Mouse (Mus musculus) liver, adult 2 months (tissue): ENCODE data around the gene Hdac7. TPM values are rescaled to one million over a fixed set of nuclear protein-coding genes. Genes with fewer than 3 reads are reported as not detected.

Experiments used
- DNase-seq: peaks from one replicate; pipeline ENCODE4 v3.0.0-alpha.2; 2011; ENCODE audit warnings: low read depth, low spot score; ENCODE audit errors: extremely low read depth
- H3K27ac ChIP-seq: fragments of 200-500 bp; replicated peaks from 2 replicates; pipeline ENCODE4 v1.5.1; 2012; ENCODE audit warnings: low read depth, mild to moderate bottlenecking, control low read depth, inconsistent platforms, low read length; ENCODE audit not compliant: insufficient read depth
- H3K27me3 ChIP-seq: fragments of 200-500 bp; 2 replicates; pipeline ENCODE4 v1.6.1; 2012; ENCODE audit warnings: mild to moderate bottlenecking, moderate library complexity, low read length, inconsistent platforms; ENCODE audit not compliant: control insufficient read depth, insufficient read depth
- H3K36me3 ChIP-seq: fragments of 200-500 bp; 2 replicates; pipeline ENCODE4 v1.6.1; 2012; ENCODE audit warnings: low read length, inconsistent platforms; ENCODE audit not compliant: control insufficient read depth, insufficient read depth
- H3K4me1 ChIP-seq: fragments of 200-500 bp; 2 replicates; pipeline ENCODE4 v1.6.1; 2011; ENCODE audit warnings: low read length; ENCODE audit not compliant: control insufficient read depth, insufficient read depth
- H3K4me3 ChIP-seq: fragments of 200-500 bp; 2 replicates; pipeline ENCODE4 v1.5.1; 2011; ENCODE audit warnings: low read depth, mild to moderate bottlenecking, control low read depth, low read length, moderate library complexity; ENCODE audit not compliant: insufficient read depth
- H3K79me2 ChIP-seq: fragments of 200-500 bp; 2 replicates; pipeline ENCODE4 v1.6.1; 2012; ENCODE audit warnings: inconsistent platforms, mild to moderate bottlenecking, low read length, moderate library complexity; ENCODE audit not compliant: control insufficient read depth, insufficient read depth
- H3K9ac ChIP-seq: fragments of 200-500 bp; 2 replicates; pipeline ENCODE4 v1.6.1; 2012; ENCODE audit warnings: low read depth, mild to moderate bottlenecking, control low read depth, inconsistent platforms, low read length
- CTCF ChIP-seq: fragments of 200-500 bp; IDR thresholded peaks from 2 replicates; pipeline ENCODE4 v1.5.1; 2011; ENCODE audit warnings: low read depth, low read length, control low read depth
- POLR2A ChIP-seq: fragments of 200-500 bp; IDR thresholded peaks from 2 replicates; pipeline ENCODE4 v1.6.1; 2011; ENCODE audit warnings: low read length, control low read depth; ENCODE audit not compliant: insufficient read depth; ENCODE audit errors: extremely low read depth
- WGBS: fragments of 180-500 bp; shearing (Covaris S2); methylation state at CpG from one replicate; pipeline ENCODE4 v1.1.7; 2018; 5-methylcytosine and 5-hydroxymethylcytosine counted together
- polyA plus RNA-seq: library from polyadenylated mRNA; depleted of rRNA; stranded (reverse); fragments of >200 nt; gene quantifications from 2 replicates; pipeline ENCODE4 v1.2.3, GENCODE M21; 2012
- total RNA-seq: library from RNA; depleted of rRNA; stranded (reverse); fragments of >200 nt; gene quantifications from 2 replicates; pipeline ENCODE4 v1.2.3, GENCODE M21; 2014

Hdac7 gene
- total and polyA plus RNA-seq, 2 experiments = 2.5 to 9.5 TPM

GRCm38 (mm10) chr15:97748964-97749363 lies 95.3 kb downstream of the Hdac7 start:
- Histone ChIP-seq H3K27ac (no peak overlapping the region), H3K4me1 (no peaks in the 10 kb centered on the region)

GRCm38 (mm10) chr15:97748309-97748708 lies 96.0 kb downstream of the Hdac7 start:
- Histone ChIP-seq H3K79me2 (no peaks in the 10 kb centered on the region), H3K4me1 (no peaks in the 10 kb centered on the region), H3K9ac (no peak overlapping the region), H3K27ac (no peak overlapping the region), H3K27me3 (no peaks in the 10 kb centered on the region), H3K4me3 (no peak overlapping the region), H3K36me3 (no peaks in the 10 kb centered on the region)
- DNase-seq = no peak
- 79% methylated on average over 10 of the region's 10 CpGs for WGBS
- TF ChIP-seq CTCF = no peak
- TF ChIP-seq POLR2A = no peak

More at GRCm38 (mm10) chr15:97748964-97749363, 95.3 kb downstream of the Hdac7 start:
- Histone ChIP-seq H3K4me3 (no peak overlapping the region), H3K9ac (no peak overlapping the region), H3K27me3 (no peaks in the 10 kb centered on the region), H3K79me2 (no peaks in the 10 kb centered on the region), H3K36me3 (no peaks in the 10 kb centered on the region)
- TF ChIP-seq POLR2A (no peak), CTCF (no peak)
- no peak for DNase-seq
- 93% methylated on average over 4 of the region's 4 CpGs for whole genome bisulfite sequencing

- Histone ChIP-seq H3K27me3 (no peaks in the 10 kb centered on the region), H3K36me3 (no peaks in the 10 kb centered on the region), H3K79me2 (no peaks in the 10 kb centered on the region), H3K27ac (no peak overlapping the region), H3K9ac (no peak overlapping the region), H3K4me1 (no peaks in the 10 kb centered on the region), H3K4me3 (no peak overlapping the region)
- no peak for DNase-seq
- 85% methylated on average over 4 of the region's 4 CpGs for WGBS
- TF ChIP-seq CTCF = no peak
- TF ChIP-seq POLR2A = no peak
These were observed 96.8 kb downstream of the Hdac7 start for GRCm38 (mm10) chr15:97747486-97747885.

DNA sequence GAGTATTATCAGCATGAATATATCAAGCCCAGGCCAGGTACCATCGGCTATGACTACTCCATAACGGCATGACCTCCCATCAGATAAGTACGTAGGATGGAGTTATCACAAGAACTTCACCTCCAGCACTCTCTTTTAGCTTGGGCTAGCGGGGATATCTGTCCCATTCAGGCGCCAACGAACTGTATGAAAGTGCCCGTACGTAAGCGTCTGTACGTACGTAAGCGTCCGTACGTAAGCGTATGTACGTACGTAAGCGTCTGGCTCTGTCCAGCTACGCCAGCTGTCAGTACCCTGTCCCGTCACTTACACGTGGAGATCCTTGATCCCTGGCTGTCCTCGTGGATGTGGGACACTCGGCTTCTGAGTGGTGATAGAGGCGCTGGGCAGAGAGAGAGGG lies 97.6 kb downstream of the Hdac7 start:
- H3K36me3 ChIP-seq = no peaks in the 10 kb centered on the region
- WGBS = 94% methylated on average over 24 of the region's 24 CpGs
- no peaks in the 10 kb centered on the region for H3K79me2 ChIP-seq
- H3K4me3 ChIP-seq = no peak overlapping the region
- H3K27ac ChIP-seq = no peak overlapping the region
- TF ChIP-seq POLR2A (no peak), CTCF (no peak)
- H3K27me3 ChIP-seq = no peaks in the 10 kb centered on the region
- no peak overlapping the region for H3K9ac ChIP-seq
- DNase-seq = no peak
- no peaks in the 10 kb centered on the region for H3K4me1 ChIP-seq

DNA sequence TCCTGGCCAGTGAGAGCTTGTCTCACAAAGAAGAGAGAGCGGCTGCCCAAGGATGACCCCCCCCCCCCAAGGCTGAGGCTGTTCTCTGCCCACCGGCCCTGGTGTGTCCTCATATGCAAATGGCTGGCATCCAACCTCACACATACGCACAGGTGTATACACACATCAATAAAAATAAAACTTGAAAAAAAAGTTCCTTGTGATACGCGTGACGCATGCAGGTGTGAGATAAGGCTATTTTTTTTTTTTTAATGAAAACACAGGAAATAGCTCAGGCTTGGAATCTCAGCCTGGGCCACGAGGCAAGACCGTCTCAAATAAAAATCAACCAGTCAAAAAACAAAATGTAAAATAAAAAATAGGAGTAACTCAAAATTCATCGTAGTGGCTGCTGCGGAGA lies 98.0 kb downstream of the Hdac7 start:
- no peak for DNase-seq
- Histone ChIP-seq H3K36me3 (no peaks in the 10 kb centered on the region), H3K79me2 (no peaks in the 10 kb centered on the region), H3K27ac (no peak overlapping the region), H3K27me3 (no peaks in the 10 kb centered on the region), H3K9ac (no peak overlapping the region), H3K4me3 (no peak overlapping the region), H3K4me1 (no peaks in the 10 kb centered on the region)
- no peak for TF ChIP-seq CTCF
- TF ChIP-seq POLR2A = no peak
- 90% methylated on average over 10 of the region's 10 CpGs for WGBS

- H3K36me3 ChIP-seq = no peaks in the 10 kb centered on the region
- WGBS = 31% methylated on average over 10 of the region's 10 CpGs
- no peaks in the 10 kb centered on the region for H3K79me2 ChIP-seq
- no peaks in the 10 kb centered on the region for H3K27me3 ChIP-seq
- H3K4me3 ChIP-seq = no peak overlapping the region
- H3K4me1 ChIP-seq = no peaks in the 10 kb centered on the region
- H3K27ac ChIP-seq = no peak overlapping the region
- TF ChIP-seq CTCF = no peak
- DNase-seq = peak; percentile 72
- H3K9ac ChIP-seq = no peak overlapping the region
These were observed 99.0 kb downstream of the Hdac7 start for GRCm38 (mm10) chr15:97745331-97745730.
